7 mouse cellular contexts compared by ENCODE assay signal in the genomic region with DNA sequence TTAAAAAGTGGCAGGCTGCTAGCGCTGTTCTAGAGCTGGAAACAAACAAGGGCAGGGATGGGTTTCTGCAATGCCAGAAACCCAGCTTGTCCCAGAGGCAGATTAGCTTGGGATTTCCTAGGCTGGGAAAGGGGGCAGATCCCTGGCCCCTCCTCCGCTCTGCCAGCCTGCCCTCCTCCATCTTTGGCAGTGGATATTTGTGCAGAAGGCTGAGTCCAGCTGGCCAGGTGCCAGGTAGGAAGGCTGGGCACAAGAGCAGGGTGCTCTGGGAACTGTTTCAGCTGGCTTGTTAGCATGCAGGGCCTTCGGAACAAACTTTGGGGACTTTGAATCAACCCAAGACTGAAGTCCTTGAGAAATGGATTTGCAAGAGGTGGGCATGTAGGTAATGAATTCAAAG. TPM values are rescaled to one million over a fixed set of nuclear protein-coding genes. Genes with fewer than 3 reads are reported as not detected.
DNase-seq lines count a peak whose midpoint lies in the region; ATAC-seq and TF ChIP-seq lines count a peak whose summit lies in the region.

No protein-coding gene starts in this region.

- no peak overlapping the region for H3K4me3 ChIP-seq in spleen, adult 2 months (ENCODE audit: extremely low read depth, insufficient read depth, insufficient read length)
- H3K4me3 ChIP-seq in heart, embryonic 16.5 days (ENCODE audit: low read length) = no peak overlapping the region
- H3K4me3 ChIP-seq in neural tube, embryonic 15.5 days (replicated peaks) = no peak overlapping the region

- TF ChIP-seq POLR2A in spleen, adult 2 months (IDR thresholded peaks at IDR 0.05; ENCODE audit: low read depth, low read length) = no peak

- H3K9me3 ChIP-seq in heart, embryonic 16.5 days (replicated peaks; ENCODE audit: control insufficient read depth, low read length) = no peaks in the 10 kb centered on the region
- H3K9me3 ChIP-seq in neural tube, embryonic 15.5 days (replicated peaks) = no peaks in the 10 kb centered on the region

- TF ChIP-seq CTCF in spleen, adult 2 months (IDR thresholded peaks at IDR 0.05; ENCODE audit: extremely low read depth, insufficient read depth, insufficient read length, insufficient replicate concordance) = no peak

- WGBS in spleen, adult 2 months = 91% methylated on average over 3 of the region's 3 CpGs
- 53% methylated on average over 3 of the region's 3 CpGs for WGBS in heart, embryonic 16.5 days
- WGBS in neural tube, embryonic 15.5 days = 61% methylated on average over 3 of the region's 3 CpGs

- H3K27me3 ChIP-seq in spleen, adult 2 months (ENCODE audit: control insufficient read depth, insufficient read depth, low read length) = no peaks in the 10 kb centered on the region
- H3K27me3 ChIP-seq in heart, embryonic 16.5 days (ENCODE audit: control insufficient read depth, insufficient read depth, low read length) = no peaks in the 10 kb centered on the region
- peaks cover 3% of the 10 kb centered on the region; the same call in 1 of the 2 replicates for H3K27me3 ChIP-seq in neural tube, embryonic 15.5 days (replicated peaks)

- H3K4me1 ChIP-seq in spleen, adult 2 months (ENCODE audit: control insufficient read depth, insufficient read depth, insufficient read length) = peaks cover 31% of the 10 kb centered on the region
- H3K4me1 ChIP-seq in heart, embryonic 16.5 days (ENCODE audit: control insufficient read depth, insufficient read depth, low read length) = peaks cover 33% of the 10 kb centered on the region
- H3K4me1 ChIP-seq in neural tube, embryonic 15.5 days = peaks cover 39% of the 10 kb centered on the region

- peak overlapping the region; percentile 39 for H3K27ac ChIP-seq in spleen, adult 2 months (ENCODE audit: insufficient read depth, low read length)
- peak overlapping the region; percentile 69 for H3K27ac ChIP-seq in heart, embryonic 16.5 days (ENCODE audit: low read length)
- H3K27ac ChIP-seq in neural tube, embryonic 15.5 days (replicated peaks) = peak overlapping the region; percentile 62

- peak in 1 of 2 experiments; percentile 5 for DNase-seq in spleen, adult 2 months (ENCODE audit: low read depth in 1 of 2, low spot score in 2 of 2)
- DNase-seq in spleen, postnatal 36 days (ENCODE audit: low spot score in 2 of 2) = no peak
- DNase-seq in cerebellum, postnatal 10 days = peak; percentile 98
- DNase-seq in layer of hippocampus, postnatal 14 days (ENCODE audit: low spot score in 2 of 2) = peak; percentile 83 to 93
- DNase-seq in B cell, adult 2 months = no peak

- H3K36me3 ChIP-seq in spleen, adult 2 months (ENCODE audit: control insufficient read depth, insufficient read depth, low read length) = no peaks in the 10 kb centered on the region
- no peaks in the 10 kb centered on the region for H3K36me3 ChIP-seq in heart, embryonic 16.5 days (ENCODE audit: control insufficient read depth, insufficient read depth)
- no peaks in the 10 kb centered on the region for H3K36me3 ChIP-seq in neural tube, embryonic 15.5 days

- peak overlapping the region; percentile 22; the same call in 1 of the 2 replicates for H3K9ac ChIP-seq in heart, embryonic 16.5 days (ENCODE audit: low read length)
- no peak overlapping the region for H3K9ac ChIP-seq in neural tube, embryonic 15.5 days (replicated peaks)

- H3K4me2 ChIP-seq in heart, embryonic 16.5 days (ENCODE audit: low read depth, low read length) = no peak overlapping the region; the same call in 1 of the 2 replicates
- no peak overlapping the region for H3K4me2 ChIP-seq in neural tube, embryonic 15.5 days

- no peak; the same call in 1 of the 2 replicates for ATAC-seq in heart, embryonic 16.5 days (replicated peaks; ENCODE audit: extremely low read depth, insufficient read depth, low FRiP score)
- ATAC-seq in neural tube, embryonic 15.5 days (ENCODE audit: low FRiP score) = no peak

RNA-seq across cellular contexts. Expression of a gene that starts 20.0 kb away (rescaled TPM):
- polyA plus RNA-seq in spleen, adult 2 months (2012; rRNA removed) = 26.0 and 32.4 TPM in 2 replicates
- 54.7 and 61.1 TPM in 2 replicates for polyA plus RNA-seq in heart, embryonic 16.5 days (2015; fragmentation: Nextera tagmentation; extraction: Ambion mirVana)
- 10 to 100 TPM; 66.7 to 70.9 TPM for total RNA-seq in layer of hippocampus, postnatal 14 days (2021)
- polyA plus RNA-seq in neural tube, embryonic 15.5 days (2015; fragmentation: Nextera tagmentation; extraction: Ambion mirVana) = 35.0 and 35.8 TPM in 2 replicates

RNA-seq across cellular contexts. Expression of a gene that starts 42.6 kb away (rescaled TPM):
- polyA plus RNA-seq in spleen, adult 2 months (2012; rRNA removed) = 18.3 and 22.9 TPM in 2 replicates
- polyA plus RNA-seq in heart, embryonic 16.5 days (2015; fragmentation: Nextera tagmentation; extraction: Ambion mirVana) = 5.0 and 9.2 TPM in 2 replicates
- total RNA-seq in layer of hippocampus, postnatal 14 days (2021) = 1 to 10 TPM; 1.1 to 1.5 TPM
- polyA plus RNA-seq in neural tube, embryonic 15.5 days (2015; fragmentation: Nextera tagmentation; extraction: Ambion mirVana) = 2.5 and 9.3 TPM in 2 replicates

RNA-seq across cellular contexts. Expression of a gene that starts 46.6 kb away (rescaled TPM):
- 2.9 and 6.4 TPM in 2 replicates for polyA plus RNA-seq in spleen, adult 2 months (2012; rRNA removed)
- polyA plus RNA-seq in heart, embryonic 16.5 days (2015; fragmentation: Nextera tagmentation; extraction: Ambion mirVana) = 0.55 and 0.83 TPM in 2 replicates
- 1 to 10 TPM; 2.8 to 5.4 TPM for total RNA-seq in layer of hippocampus, postnatal 14 days (2021)
- polyA plus RNA-seq in neural tube, embryonic 15.5 days (2015; fragmentation: Nextera tagmentation; extraction: Ambion mirVana) = 3.4 and 3.6 TPM in 2 replicates

RNA-seq across cellular contexts. Expression of a gene that starts 47.1 kb away (rescaled TPM):
- polyA plus RNA-seq in spleen, adult 2 months (2012; rRNA removed) = 0.33 and 0.70 TPM in 2 replicates
- 0.24 TPM in 2 replicates for polyA plus RNA-seq in heart, embryonic 16.5 days (2015; fragmentation: Nextera tagmentation; extraction: Ambion mirVana)
- 100 to 1,000 TPM; 266 to 272 TPM for total RNA-seq in layer of hippocampus, postnatal 14 days (2021)
- 54.8 and 62.5 TPM in 2 replicates for polyA plus RNA-seq in neural tube, embryonic 15.5 days (2015; fragmentation: Nextera tagmentation; extraction: Ambion mirVana)

RNA-seq across cellular contexts. Expression of a gene that starts 51.2 kb away (rescaled TPM):
- polyA plus RNA-seq in spleen, adult 2 months (2012; rRNA removed) = 2.3 and 2.9 TPM in 2 replicates
- 2.1 and 2.6 TPM in 2 replicates for polyA plus RNA-seq in heart, embryonic 16.5 days (2015; fragmentation: Nextera tagmentation; extraction: Ambion mirVana)
- total RNA-seq in layer of hippocampus, postnatal 14 days (2021) = 1 to 10 TPM; 3.1 to 4.5 TPM
- polyA plus RNA-seq in neural tube, embryonic 15.5 days (2015; fragmentation: Nextera tagmentation; extraction: Ambion mirVana) = 5.7 and 7.2 TPM in 2 replicates

Comparison
In these comparisons a context has a peak if more than half of its experiments do, and no peak if none do; other contexts are left out.
1. DNase-seq: peak in cerebellum, postnatal 10 days (2 of 2) and layer of hippocampus, postnatal 14 days (2 of 2); none in spleen, postnatal 36 days (0 of 2) and B cell, adult 2 months (0 of 2).
2. Peak in every context shown above with its lines, with median percentiles within 50 percentile points of each other: H3K27ac ChIP-seq.